Mouse (Mus musculus): Measurements from ENCODE around the gene Pde6b. TPM values are rescaled to one million over a fixed set of nuclear protein-coding genes. Genes with fewer than 3 reads are reported as not detected.

Pde6b gene
- polyA plus RNA-seq (2012), result not detected in 2 replicates

DNA sequence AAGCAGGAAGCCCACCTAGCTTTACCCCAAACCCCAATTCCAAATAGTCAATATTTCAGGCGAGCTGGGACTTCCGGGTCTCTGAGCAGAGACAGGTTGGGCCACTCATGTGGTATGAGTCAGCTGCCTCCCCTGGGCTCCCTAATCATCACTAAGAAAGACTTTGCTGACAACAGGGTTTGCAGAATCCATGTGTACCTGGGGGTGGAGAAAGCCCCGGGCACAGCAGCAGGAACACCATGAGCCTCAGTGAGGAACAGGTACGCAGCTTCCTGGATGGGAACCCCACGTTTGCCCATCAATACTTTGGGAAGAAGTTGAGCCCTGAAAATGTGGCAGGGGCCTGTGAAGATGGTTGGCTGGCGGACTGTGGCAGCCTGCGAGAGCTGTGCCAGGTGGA is at the start of gene Pde6b:
Gene Pde6b (plus strand): TSS at position 191 of the 400 bp plus-strand sequence.
- no peak for TF ChIP-seq GATA1 (IDR thresholded peaks at IDR 0.05; ENCODE audit: low read length)
- TF ChIP-seq TAL1 (IDR thresholded peaks at IDR 0.05; ENCODE audit: low read length), result no peak
- Histone ChIP-seq H3K4me1 (ENCODE audit: control insufficient read depth) (no peaks in the 10 kb centered on the region), H3K27me3 (ENCODE audit: control insufficient read depth) (peaks cover 4% of the 10 kb centered on the region), H3K36me3 (ENCODE audit: control insufficient read depth) (no peaks in the 10 kb centered on the region), H3K4me3 (replicated peaks) (no peak within 1 kb of the TSS), H3K9me3 (ENCODE audit: control insufficient read depth, low read length) (no peaks in the 10 kb centered on the region)

DNA sequence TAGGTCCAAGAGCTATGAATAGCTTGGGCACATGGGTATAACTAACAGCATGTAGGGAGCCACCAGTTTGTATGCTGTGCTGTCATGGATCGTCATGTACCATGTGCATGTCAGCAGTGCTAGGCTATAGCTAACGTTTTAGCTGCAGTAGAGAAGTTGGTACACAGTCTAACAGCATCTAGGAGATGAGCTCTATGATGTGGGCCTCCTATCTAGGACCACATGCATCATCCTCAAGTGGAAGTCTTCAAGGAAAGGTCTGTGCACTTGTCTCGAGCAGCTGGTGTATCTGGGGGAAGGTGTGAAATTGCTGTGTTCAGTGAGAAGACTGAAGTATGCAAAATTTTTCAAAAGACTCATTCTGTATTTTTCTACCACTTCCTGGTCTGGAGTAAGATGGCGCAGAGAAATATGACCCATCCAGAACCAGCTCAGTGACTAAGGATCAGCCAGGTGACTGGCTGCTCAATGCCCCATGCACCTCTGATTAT is 44.5 kb upstream of the Pde6b start:
- TF ChIP-seq TAL1 (IDR thresholded peaks at IDR 0.05; ENCODE audit: low read length), result no peak
- no peak for TF ChIP-seq GATA1 (IDR thresholded peaks at IDR 0.05; ENCODE audit: low read length)
- peaks cover 65% of the 10 kb centered on the region for H3K36me3 ChIP-seq (ENCODE audit: control insufficient read depth)
- H3K27me3 ChIP-seq (ENCODE audit: control insufficient read depth), result no peaks in the 10 kb centered on the region
- no peak overlapping the region for H3K4me3 ChIP-seq (replicated peaks)
- no peaks in the 10 kb centered on the region for H3K9me3 ChIP-seq (ENCODE audit: control insufficient read depth, low read length)
- peaks cover 7% of the 10 kb centered on the region for H3K4me1 ChIP-seq (ENCODE audit: control insufficient read depth)

DNA sequence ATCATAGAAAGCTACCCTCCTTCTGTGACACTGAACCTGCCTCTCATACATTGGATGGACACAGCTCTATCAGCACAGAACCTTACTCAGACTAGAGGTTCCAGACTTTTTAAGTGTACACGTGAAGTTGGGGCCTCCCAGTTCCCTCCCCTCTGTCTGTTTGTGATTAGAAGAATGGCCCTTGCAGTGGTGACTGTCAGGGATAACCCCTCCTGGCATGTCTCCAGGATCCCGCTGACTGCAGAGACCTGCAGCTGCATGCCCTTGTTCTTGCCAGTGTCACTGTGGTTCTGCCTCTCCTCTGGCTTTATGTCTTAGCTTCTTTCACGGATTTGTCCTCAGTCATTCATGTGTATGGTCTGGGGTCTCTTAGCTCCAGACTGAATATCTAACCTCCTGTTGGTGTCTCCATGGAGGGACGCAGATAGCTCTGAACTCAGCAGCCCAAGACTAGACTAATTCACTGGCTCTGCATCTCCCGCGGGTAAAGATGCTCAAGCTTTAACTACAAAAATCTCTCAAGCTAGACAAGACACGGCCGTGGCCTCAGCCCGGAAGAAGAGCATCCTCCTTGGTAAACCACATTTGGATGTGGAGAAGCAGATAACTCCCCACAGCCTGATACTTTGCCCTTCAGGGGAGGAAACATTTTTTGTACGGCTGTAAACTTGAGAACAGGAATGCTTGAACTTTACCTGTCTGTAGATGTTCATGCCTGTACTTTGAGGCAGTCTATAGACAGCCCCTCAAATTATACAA is 42.7 kb upstream of the Pde6b start:
- TF ChIP-seq GATA1 (IDR thresholded peaks at IDR 0.05; ENCODE audit: low read length) (no peak), TAL1 (IDR thresholded peaks at IDR 0.05; ENCODE audit: low read length) (no peak)
- no peaks in the 10 kb centered on the region for H3K27me3 ChIP-seq (ENCODE audit: control insufficient read depth)

DNA sequence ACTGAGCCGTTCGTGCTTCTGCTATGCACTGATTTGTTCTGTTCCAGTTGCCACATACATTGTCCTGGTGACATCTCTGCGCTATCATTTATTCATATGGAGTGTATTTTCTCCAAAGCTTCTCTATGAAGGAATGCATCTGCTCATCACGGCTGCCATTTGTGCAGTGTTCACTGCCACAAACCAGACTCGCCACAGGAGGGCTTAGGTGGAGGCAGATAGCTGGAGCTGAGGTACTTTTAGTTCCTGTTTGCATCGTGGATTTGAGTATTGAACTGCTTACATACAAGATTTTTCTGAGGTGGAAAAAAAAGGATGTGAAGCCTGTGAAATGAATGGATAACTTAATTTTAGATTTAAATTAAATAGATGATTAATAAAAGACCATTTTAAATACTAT is 40.3 kb upstream of the Pde6b start:
- TF ChIP-seq GATA1 (IDR thresholded peaks at IDR 0.05; ENCODE audit: low read length), result no peak
- TF ChIP-seq TAL1 (IDR thresholded peaks at IDR 0.05; ENCODE audit: low read length), result no peak
- Histone ChIP-seq H3K27me3 (ENCODE audit: control insufficient read depth) (no peaks in the 10 kb centered on the region), H3K4me1 (ENCODE audit: control insufficient read depth) (peaks cover 7% of the 10 kb centered on the region), H3K36me3 (ENCODE audit: control insufficient read depth) (peaks cover 63% of the 10 kb centered on the region), H3K9me3 (ENCODE audit: control insufficient read depth, low read length) (no peaks in the 10 kb centered on the region), H3K4me3 (replicated peaks) (no peak overlapping the region)

More for the DNA sequence above, 42.7 kb upstream of the Pde6b start:
- H3K4me1 ChIP-seq (ENCODE audit: control insufficient read depth), result peaks cover 7% of the 10 kb centered on the region
- no peaks in the 10 kb centered on the region for H3K9me3 ChIP-seq (ENCODE audit: control insufficient read depth, low read length)
- H3K36me3 ChIP-seq (ENCODE audit: control insufficient read depth), result peaks cover 63% of the 10 kb centered on the region
- H3K4me3 ChIP-seq (replicated peaks), result no peak overlapping the region

DNA sequence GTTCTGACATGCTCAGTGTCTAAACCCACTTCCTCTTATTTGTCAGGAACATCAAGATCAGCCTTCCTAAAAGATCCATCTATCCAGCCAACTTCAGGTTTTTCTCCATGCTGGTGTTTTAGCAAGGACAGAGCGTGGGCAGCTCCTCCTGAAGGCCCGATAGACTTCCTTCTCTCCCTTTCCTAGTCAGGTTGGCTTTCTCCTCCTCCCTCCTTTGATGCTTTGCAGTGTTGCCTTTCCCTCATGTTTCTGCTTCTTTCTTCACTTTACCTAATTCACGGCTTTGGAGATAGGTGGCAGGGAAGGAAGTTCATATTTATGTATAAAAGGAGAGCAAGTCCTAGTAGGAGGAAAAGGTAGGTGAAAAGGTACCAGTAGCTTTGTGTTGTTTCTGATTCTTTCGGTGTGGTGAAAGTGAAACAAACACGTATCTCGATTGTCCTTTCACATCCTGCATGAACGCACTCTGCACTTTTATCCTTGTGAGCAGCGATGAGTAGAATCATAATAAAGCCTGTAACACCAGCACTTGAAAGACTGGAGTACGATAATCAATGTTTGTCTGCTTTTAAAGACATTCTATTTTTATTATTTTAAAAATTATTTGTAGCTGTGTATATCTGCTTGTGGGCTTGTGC is 38.6 kb upstream of the Pde6b start:
- TF ChIP-seq GATA1 (IDR thresholded peaks at IDR 0.05; ENCODE audit: low read length), result no peak
- no peak for TF ChIP-seq TAL1 (IDR thresholded peaks at IDR 0.05; ENCODE audit: low read length)
- Histone ChIP-seq H3K4me3 (replicated peaks) (no peak overlapping the region), H3K27me3 (ENCODE audit: control insufficient read depth) (no peaks in the 10 kb centered on the region), H3K9me3 (ENCODE audit: control insufficient read depth, low read length) (no peaks in the 10 kb centered on the region), H3K36me3 (ENCODE audit: control insufficient read depth) (peaks cover 48% of the 10 kb centered on the region), H3K4me1 (ENCODE audit: control insufficient read depth) (peaks cover 9% of the 10 kb centered on the region)

DNA sequence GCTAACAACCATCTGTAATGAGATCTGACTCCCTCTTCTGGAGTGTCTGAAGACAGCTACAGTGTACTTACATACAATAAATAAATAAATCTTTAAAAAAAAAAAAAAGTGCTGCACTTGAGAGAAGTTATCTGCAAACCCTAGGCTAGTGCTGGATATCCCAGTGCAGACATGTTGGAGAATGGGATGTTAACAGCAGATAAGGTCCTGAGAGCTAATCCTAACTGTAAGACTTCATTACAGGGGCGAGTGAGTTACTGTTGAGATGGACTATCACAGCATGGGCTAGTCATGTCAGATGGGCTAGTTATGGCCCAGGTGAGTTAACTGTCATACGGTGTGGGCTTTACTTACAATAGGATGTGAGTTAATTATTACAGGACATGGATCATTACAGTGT is 34.1 kb upstream of the Pde6b start:
- H3K36me3 ChIP-seq (ENCODE audit: control insufficient read depth), result peaks cover 16% of the 10 kb centered on the region
- peaks cover 2% of the 10 kb centered on the region for H3K4me1 ChIP-seq (ENCODE audit: control insufficient read depth)
- TF ChIP-seq TAL1 (IDR thresholded peaks at IDR 0.05; ENCODE audit: low read length), result no peak
- no peak overlapping the region for H3K4me3 ChIP-seq (replicated peaks)
- peaks cover 3% of the 10 kb centered on the region; the same call in 1 of the 2 replicates for H3K9me3 ChIP-seq (ENCODE audit: control insufficient read depth, low read length)
- no peaks in the 10 kb centered on the region for H3K27me3 ChIP-seq (ENCODE audit: control insufficient read depth)

DNA sequence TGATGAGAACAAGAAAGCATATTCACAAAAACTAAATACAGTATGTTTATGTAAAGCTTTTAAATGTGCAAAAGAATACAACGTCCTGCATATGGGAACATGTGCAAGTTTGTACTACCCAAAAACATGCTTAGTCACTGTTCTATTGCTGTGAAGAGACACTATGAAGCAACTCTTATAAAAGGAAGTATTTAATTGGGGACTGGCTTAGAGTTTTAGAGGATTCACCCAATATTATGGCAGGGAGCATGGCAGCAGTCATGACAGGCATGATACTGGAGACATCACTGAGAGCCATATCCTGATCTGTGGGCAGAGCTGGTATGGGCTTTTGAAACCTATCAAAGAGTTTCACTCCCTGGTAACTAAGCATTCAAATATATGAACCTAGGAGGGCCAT is 30.3 kb upstream of the Pde6b start:
- Histone ChIP-seq H3K36me3 (ENCODE audit: control insufficient read depth) (no peaks in the 10 kb centered on the region), H3K27me3 (ENCODE audit: control insufficient read depth) (peaks cover 4% of the 10 kb centered on the region), H3K9me3 (ENCODE audit: control insufficient read depth, low read length) (peaks cover 3% of the 10 kb centered on the region; the same call in 1 of the 2 replicates), H3K4me1 (ENCODE audit: control insufficient read depth) (peaks cover 2% of the 10 kb centered on the region), H3K4me3 (replicated peaks) (no peak overlapping the region)
- no peak for TF ChIP-seq GATA1 (IDR thresholded peaks at IDR 0.05; ENCODE audit: low read length)
- TF ChIP-seq TAL1 (IDR thresholded peaks at IDR 0.05; ENCODE audit: low read length), result no peak

DNA sequence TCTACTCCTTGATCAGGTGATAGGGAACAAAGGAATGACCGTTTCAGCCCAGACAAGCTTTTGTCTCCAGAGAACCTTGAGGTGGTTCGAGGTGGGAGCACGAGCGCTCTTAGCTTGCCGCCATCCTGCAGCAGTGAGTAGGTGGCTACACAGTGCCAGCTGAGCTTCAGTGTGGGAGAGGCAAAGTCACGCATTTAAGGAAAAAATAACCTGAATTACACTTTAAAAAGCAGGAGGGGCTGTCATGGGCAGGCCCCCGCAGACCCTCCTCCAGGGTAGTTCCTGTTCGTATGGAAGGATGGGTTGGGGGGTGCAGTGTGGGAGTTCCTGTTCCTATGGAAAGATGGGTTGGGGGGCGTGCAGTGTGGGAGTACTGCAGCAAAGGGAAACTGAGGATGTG is 28.7 kb upstream of the Pde6b start:
- TF ChIP-seq GATA1 (IDR thresholded peaks at IDR 0.05; ENCODE audit: low read length) (no peak), TAL1 (IDR thresholded peaks at IDR 0.05; ENCODE audit: low read length) (no peak)
- H3K27me3 ChIP-seq (ENCODE audit: control insufficient read depth), result peaks cover 20% of the 10 kb centered on the region
- peaks cover 3% of the 10 kb centered on the region; the same call in 1 of the 2 replicates for H3K9me3 ChIP-seq (ENCODE audit: control insufficient read depth, low read length)

DNA sequence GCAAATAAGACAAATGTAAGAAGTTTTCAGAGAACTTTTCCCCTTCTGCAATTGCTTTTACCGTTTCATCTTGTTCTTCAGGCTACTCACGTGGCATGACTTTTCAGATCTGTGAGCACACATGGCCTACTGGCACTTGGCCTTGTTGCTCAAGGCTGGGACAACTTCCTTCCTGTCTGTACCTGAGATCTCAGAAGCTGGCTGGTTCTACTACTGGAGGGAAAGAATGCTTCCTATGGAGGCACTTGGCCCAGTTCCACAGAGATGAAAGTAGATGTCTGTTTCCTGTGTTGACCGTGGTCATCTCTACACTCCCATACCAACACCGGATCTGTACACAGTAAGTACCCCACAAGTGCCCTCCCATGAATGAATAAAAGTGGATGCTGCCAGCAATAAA is 28.0 kb upstream of the Pde6b start:
- peaks cover 3% of the 10 kb centered on the region; the same call in 1 of the 2 replicates for H3K9me3 ChIP-seq (ENCODE audit: control insufficient read depth, low read length)
- H3K4me3 ChIP-seq (replicated peaks), result no peak overlapping the region
- peaks cover 27% of the 10 kb centered on the region for H3K27me3 ChIP-seq (ENCODE audit: control insufficient read depth)
- TF ChIP-seq TAL1 (IDR thresholded peaks at IDR 0.05; ENCODE audit: low read length), result no peak
- no peak for TF ChIP-seq GATA1 (IDR thresholded peaks at IDR 0.05; ENCODE audit: low read length)
- no peaks in the 10 kb centered on the region for H3K4me1 ChIP-seq (ENCODE audit: control insufficient read depth)
- H3K36me3 ChIP-seq (ENCODE audit: control insufficient read depth), result no peaks in the 10 kb centered on the region

More for the DNA sequence above, 28.7 kb upstream of the Pde6b start:
- no peaks in the 10 kb centered on the region for H3K4me1 ChIP-seq (ENCODE audit: control insufficient read depth)
- no peak overlapping the region for H3K4me3 ChIP-seq (replicated peaks)
- H3K36me3 ChIP-seq (ENCODE audit: control insufficient read depth), result no peaks in the 10 kb centered on the region

All from erythroblast, embryonic 14.5 days (primary cell).